Mouse (Mus musculus) lung, adult 2 months (tissue): ENCODE measurements around the gene Boll. TPM values are rescaled to one million over a fixed set of nuclear protein-coding genes. Genes with fewer than 3 reads are reported as not detected.

Experiments
- DNase-seq: peaks from one replicate; pipeline ENCODE4 v3.0.0; 2022
- H3K4me1 ChIP-seq: fragments of 200-500 bp; 2 replicates; pipeline ENCODE4 v1.6.1; 2011; ENCODE audit warnings: low read length; ENCODE audit not compliant: control insufficient read depth, insufficient read depth
- H3K4me3 ChIP-seq: fragments of 200-500 bp; replicated peaks from 2 replicates; pipeline ENCODE3; 2011; ENCODE audit warnings: low read depth, mild to moderate bottlenecking, control low read depth, low read length; ENCODE audit errors: extremely low read depth
- CTCF ChIP-seq: fragments of 200-500 bp; IDR thresholded peaks from 2 replicates; pipeline ENCODE4 v1.5.1; 2011; ENCODE audit warnings: mild to moderate bottlenecking, low read length, control low read depth; ENCODE audit not compliant: insufficient read depth
- POLR2A ChIP-seq: fragments of 200-500 bp; IDR thresholded peaks from 2 replicates; pipeline ENCODE4 v1.6.1; 2011; ENCODE audit warnings: low read depth, mild to moderate bottlenecking, control low read depth, low read length, borderline replicate concordance; ENCODE audit errors: extremely low read depth
- WGBS: fragments of 180-500 bp; shearing (Covaris S2); methylation state at CpG from one replicate; pipeline ENCODE4 v1.1.7; 2018; 5-methylcytosine and 5-hydroxymethylcytosine counted together
- polyA plus RNA-seq: library from polyadenylated mRNA; depleted of rRNA; stranded (reverse); fragments of >200 nt; gene quantifications from 2 replicates; pipeline ENCODE4 v1.2.3, GENCODE M21; 2012; rRNA removed

Boll gene
- 0.27 TPM in 1 of 2 replicates, not detected in the other for polyA plus RNA-seq

DNA sequence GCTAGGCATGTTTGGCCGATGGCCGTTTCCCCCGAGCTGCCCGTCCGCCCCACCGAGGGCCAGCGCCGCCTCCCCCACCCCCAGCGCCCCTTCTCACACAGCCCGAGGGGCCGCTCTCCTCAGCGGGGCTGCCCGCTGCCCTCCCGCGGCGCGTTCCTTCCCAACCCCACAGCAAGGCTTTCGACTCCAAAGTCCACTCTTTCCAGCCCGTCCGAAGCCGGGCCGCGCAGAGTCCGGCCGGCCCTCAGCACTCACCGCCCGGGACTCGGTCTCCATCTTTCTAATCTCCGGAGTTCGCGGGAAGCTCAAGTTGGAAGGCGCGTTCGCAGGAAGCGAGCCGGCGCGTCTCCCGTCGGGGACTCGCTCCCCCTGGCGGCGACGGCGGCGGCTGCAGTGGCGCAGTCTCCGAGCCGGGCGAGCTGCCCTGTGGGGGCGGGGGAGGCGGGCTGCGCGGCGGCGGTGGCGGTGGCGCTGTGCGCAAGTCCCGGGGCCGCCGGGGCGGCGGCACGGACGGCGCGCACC is at the start of gene Boll:
TSS of gene Boll (minus strand) at position 426 of the 522 bp plus-strand sequence.
- DNase-seq, result peak; percentile 67
- TF ChIP-seq CTCF, result peak; percentile 18; the same call in 1 of the 2 replicates
- no peak for TF ChIP-seq POLR2A
- 18% methylated on average over 64 of the region's 68 CpGs for WGBS
- Histone ChIP-seq H3K4me1 (no peaks in the 10 kb centered on the region), H3K4me3 (peak within 1 kb of the TSS; percentile 58)

- no peak for DNase-seq
- H3K4me1 ChIP-seq, result no peaks in the 10 kb centered on the region
- 63% methylated on average over 6 of the region's 6 CpGs for WGBS
Measured at GRCm38 (mm10) chr1:55412569-55412968, 49.3 kb upstream of the Boll start.

GRCm38 (mm10) chr1:55411079-55411478 is 47.8 kb upstream of the Boll start:
- TF ChIP-seq POLR2A (no peak), CTCF (no peak)
- no peak for DNase-seq
- H3K4me1 ChIP-seq, result no peaks in the 10 kb centered on the region
- 83% methylated on average over 2 of the region's 2 CpGs for WGBS
- H3K4me3 ChIP-seq, result no peak overlapping the region

More at GRCm38 (mm10) chr1:55412569-55412968, 49.3 kb upstream of the Boll start:
- no peak overlapping the region for H3K4me3 ChIP-seq
- no peak for TF ChIP-seq CTCF
- no peak for TF ChIP-seq POLR2A

DNA sequence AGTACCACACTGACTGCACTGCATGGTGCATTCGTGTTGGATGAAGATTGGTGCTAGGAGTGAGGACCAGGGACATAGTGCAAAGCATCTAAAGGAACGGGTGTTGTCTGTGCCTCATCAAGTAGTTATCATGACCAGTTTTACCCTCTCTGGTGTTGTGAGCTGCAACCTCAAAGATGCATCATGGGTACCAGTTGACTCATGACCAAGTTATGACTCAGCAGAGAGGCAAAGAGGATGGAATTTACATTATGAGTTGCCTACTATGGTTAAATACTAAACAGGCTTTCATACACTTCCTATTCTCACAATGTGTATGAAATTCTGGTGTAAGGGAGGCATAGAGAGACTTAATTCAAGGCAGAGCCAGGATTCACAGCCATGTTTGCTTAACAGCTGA is 47.4 kb upstream of the Boll start:
- H3K4me3 ChIP-seq, result no peak overlapping the region
- no peak for DNase-seq
- WGBS, result 82% methylated on average over 2 of the region's 2 CpGs
- H3K4me1 ChIP-seq, result no peaks in the 10 kb centered on the region
- no peak for TF ChIP-seq CTCF
- TF ChIP-seq POLR2A, result no peak

DNA sequence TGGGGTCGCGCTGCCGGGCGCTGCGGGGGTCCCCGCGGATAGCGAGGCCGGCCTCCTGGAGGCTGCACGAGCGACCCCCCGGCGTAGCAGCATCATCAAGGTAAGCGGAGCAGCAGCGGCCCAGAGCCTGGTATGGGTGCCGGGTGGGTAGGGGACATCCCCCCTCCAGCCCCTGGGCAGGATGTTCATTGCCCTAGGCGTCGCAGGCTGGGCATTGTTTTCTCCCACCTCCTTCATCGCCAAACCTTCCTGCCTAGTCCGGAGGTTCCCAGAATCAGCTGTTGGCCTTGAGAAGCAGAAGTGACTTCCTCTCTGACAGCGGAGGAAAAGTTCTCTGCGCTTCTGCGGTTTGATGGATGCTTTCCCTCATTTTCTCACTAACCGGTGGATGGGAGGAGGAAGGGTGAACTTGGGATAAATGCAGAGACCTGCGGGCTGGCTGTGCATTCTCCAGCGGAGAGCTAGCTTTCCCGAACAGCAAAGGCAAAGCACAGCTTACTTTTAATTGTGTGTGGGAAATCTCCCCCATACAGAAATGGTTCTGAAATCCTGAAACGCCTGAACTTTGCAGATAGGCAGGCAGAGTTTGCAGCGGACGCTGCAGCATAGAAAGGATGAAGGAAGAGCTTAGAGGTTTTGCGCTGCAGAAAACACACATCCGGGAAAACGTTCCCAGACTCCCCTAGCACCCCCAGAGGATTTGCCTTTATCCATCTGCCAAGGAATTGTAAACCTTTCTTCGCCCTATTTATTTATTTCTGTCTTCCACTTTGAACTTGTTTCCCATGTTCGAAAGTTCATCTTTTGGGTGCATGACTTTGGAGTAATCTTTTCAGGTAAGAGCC is 43.5 kb upstream of the Boll start:
- peak; percentile 31 for DNase-seq
- peak overlapping the region; percentile 72 for H3K4me3 ChIP-seq
- H3K4me1 ChIP-seq, result peaks cover 3% of the 10 kb centered on the region; the same call in 1 of the 2 replicates
- no peak for TF ChIP-seq CTCF
- 3% methylated on average over 35 of the region's 35 CpGs for WGBS

GRCm38 (mm10) chr1:55406023-55406413 is 42.7 kb upstream of the Boll start:
- peaks cover 3% of the 10 kb centered on the region; the same call in 1 of the 2 replicates for H3K4me1 ChIP-seq
- peak overlapping the region; percentile 72 for H3K4me3 ChIP-seq
- TF ChIP-seq CTCF (no peak), POLR2A (0 out of 2 replicates have a peak, but pooled peaks have one; percentile 2)
- under 1% methylated on average over 42 of the region's 42 CpGs for WGBS
- DNase-seq, result peak; percentile 78

DNA sequence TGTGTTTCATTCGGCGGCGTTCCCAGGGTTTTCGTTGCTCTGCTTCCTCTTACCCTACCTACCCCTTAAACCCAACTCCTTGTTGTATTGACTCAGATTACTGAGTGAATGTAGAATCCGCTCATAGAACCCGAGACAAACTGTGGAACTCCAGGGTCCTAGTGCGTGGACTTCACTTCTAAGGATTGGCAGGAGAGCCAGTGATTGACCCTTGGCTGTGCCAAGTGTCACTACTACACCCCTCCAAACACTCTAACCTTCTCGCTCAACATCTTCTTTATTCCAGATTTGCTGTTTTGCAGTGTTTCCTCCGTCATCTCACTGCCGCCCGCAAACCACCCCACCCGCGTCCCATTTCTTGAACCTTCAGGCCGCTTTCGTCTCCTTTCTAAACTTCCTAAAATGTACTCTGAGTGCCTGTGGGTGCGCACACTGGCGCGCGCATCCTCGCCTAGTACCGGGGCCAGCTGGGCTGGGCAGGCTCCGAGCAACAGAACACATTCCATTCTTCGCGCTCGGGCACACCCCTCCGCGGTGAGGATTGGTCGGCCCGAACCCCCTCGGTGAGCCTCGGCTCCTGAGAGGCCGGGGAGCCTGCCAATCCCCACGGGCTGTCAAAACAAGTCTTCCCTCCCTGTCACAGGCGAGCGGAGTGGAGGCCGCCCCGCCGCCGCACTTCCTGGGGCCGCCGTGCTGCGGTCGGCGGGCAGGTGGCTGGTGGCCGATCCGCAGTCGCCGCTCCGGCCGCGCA is 42.2 kb upstream of the Boll start, which contains the start of gene Plcl1:
TSS of gene Plcl1 (plus strand) at position 650 of the 751 bp plus-strand sequence.
- peak; percentile 91 for DNase-seq
- WGBS, result 2% methylated on average over 51 of the region's 51 CpGs
- no peak for TF ChIP-seq CTCF
- TF ChIP-seq POLR2A, result 0 out of 2 replicates have a peak, but pooled peaks have one; percentile 16
- H3K4me3 ChIP-seq, result peak within 1 kb of the TSS; percentile 72
- H3K4me1 ChIP-seq, result peaks cover 3% of the 10 kb centered on the region; the same call in 1 of the 2 replicates

DNA sequence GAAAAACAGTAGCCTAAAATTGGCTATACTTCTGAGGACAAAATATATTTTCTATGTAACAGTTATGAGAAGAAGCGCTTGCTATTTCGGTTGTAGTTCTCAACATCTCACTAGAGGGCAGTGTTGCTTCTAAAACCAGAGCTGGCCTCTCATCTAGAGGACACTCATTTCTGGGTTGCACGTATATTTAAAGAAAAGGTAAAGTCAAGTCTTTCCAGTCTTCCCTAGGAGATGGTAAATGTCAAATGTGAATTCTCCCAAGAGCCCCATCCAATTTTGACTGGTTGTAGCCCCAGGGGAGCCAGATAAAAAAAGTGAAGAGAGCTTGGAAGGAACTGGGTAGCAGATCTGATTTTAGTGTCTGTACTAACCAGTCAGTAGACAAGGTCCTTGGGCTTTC is 41.2 kb upstream of the Boll start:
- peak; percentile 31 for DNase-seq
- 3% methylated on average over 3 of the region's 3 CpGs for WGBS
- no peak for TF ChIP-seq POLR2A
- TF ChIP-seq CTCF, result peak; percentile 36; the same call in 1 of the 2 replicates
- Histone ChIP-seq H3K4me1 (peaks cover 3% of the 10 kb centered on the region; the same call in 1 of the 2 replicates), H3K4me3 (no peak overlapping the region)

- no peak for DNase-seq
- Histone ChIP-seq H3K4me3 (no peak overlapping the region), H3K4me1 (peaks cover under 1% of the 10 kb centered on the region; the same call in 1 of the 2 replicates)
- 48% methylated on average over 5 of the region's 5 CpGs for WGBS
- no peak for TF ChIP-seq POLR2A
- no peak for TF ChIP-seq CTCF
Measured at GRCm38 (mm10) chr1:55399891-55400290, 36.6 kb upstream of the Boll start.
